Mouse (Mus musculus) lung, postnatal 14 days (tissue): Measurements from ENCODE around the gene Spry1.
A peak's percentile ranks its signal among the peaks of the same experiment; 100 is the strongest.

Experiments
- DNase-seq: peaks from one replicate; pipeline ENCODE4 v3.0.0; 2021

Spry1 gene

DNA sequence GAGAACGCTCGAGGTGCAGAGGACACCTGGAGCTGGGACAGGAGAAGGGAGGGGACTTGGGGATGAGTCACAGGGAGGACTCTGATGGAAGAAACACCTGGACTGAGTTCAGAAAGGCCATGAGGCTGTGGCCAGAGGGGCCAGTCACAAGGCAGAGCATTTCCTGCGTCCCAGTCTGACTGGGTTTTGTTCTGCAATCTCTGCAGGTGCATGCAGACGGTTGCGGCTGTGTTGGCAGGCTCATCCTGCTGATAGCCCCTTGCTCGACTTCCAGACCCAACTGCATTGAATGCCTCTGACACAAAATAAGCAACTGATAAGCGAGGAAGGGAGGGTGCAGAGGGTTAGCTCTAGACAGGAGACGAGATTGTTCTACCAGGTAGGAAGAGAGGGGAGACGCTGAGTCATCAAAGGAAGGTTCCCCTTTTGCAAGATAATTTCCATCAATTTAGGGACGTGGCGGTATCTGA lies 35.3 kb downstream of the Spry1 start:
- DNase-seq, result no peak

DNA sequence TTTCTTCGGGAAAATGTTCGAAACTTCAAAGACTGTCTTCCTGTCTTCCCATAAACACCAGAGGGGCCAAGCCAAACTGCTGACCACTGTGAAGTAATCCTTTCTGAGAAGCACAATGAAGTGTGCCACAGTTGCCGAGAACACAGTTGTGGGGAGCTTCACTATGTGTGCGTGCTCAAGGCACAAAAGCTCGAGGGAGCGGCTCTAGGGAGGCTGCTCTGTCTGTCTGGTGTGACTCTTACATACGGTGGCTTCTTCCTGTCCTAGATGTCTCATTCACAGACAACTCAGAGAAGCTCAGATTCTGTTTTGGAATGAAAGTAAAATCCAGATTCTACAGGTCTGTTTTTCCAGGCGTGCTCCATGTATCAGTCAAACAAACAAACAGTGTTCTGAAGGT lies 36.5 kb downstream of the Spry1 start:
- no peak for DNase-seq

DNA sequence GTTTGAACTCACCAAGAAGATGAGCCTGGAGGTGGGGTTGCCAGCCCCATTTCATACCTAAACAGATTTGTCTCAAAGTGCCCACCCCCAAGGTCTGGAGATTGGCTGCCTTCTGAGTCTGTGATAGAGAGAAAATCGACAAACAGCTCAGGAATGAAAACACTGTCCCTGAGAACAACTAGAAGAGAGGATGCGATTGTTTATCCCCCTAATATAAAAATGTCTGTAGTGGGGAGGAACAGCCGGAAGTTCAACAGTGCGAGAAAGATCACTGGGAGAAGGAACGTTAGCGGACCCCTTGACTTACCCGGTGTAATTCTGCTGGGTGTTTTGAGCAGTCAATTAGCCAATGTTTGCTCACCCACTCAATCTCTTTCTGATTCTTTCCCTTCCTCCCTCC lies 46.5 kb downstream of the Spry1 start:
- DNase-seq, result no peak

DNA sequence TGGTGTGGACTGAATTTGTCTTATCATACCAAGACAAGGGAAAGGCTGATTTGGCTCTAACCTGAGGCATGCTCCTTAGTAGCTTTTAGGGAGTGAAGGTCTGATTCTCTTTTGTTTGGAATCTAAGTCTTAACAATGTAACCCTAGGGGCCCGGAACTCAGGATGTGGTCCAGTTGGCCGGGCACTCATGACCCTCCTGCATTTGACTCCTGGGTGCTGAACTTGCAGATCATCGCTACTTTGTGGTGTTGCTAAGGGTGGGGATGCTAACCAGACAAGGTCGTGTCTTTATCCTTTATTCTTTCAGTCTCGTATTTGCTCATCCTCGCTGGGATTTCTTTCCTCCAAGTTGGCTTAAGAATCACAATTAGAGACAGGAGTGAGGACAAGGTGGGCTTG lies 47.0 kb downstream of the Spry1 start:
- no peak for DNase-seq

DNA sequence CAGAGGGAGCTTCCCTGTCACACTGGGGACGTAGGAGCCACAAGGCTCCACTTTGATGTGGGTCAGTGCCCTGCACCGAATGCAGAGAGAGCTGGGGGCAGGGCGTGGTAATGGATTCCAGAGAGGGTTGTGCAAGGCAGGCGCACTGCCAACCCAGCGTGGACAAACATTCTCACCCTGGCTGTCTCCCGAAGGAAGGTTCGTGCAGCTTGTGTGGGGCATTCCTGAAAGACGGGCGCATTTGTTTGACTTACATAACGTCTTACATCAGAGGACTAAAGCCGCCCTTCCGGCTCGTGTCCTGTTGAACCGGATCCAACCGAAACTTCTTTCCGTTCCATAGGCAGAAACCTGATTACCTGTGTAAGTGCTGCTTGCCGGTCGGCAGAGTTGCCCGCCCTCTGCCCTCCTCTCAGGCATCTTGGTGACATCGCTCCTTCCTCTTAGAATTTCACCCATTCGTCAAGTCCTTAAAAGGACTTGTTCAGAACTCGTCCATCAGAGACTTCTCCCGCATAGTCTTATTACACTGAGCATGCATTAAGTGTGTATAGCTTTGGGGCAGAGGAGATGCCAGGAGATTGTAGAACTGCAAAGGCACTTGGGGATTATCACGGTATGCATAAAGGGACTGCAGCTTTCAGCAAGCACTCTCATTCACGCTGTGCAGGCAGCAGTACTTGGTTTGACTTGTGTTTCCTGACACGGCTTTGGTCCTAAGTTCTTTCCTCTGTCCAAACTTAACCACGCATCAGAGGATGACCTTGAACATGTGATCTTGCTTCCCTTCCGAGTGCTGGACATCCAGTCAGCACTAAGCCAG lies 47.6 kb downstream of the Spry1 start:
- peak; percentile 88 for DNase-seq

DNA sequence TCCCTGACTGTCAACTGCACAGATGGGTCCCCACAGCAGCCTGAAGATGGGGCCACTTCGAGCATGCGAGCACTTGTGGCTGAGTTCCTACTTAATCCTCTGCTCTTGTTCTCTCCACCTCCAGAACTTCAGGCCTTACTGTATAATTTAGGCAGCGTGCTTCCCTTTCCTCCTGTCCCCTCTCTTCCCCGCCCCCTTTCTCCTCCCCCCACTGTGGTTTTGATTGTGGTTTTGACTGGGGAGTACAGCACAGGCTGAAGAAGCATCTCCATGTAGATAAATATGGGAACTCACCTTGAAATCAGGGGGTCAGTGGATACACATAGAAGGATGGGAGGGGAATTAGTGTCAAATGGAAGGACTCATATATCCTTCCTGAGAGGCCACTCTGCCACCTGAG lies 53.2 kb downstream of the Spry1 start:
- DNase-seq, result no peak

DNA sequence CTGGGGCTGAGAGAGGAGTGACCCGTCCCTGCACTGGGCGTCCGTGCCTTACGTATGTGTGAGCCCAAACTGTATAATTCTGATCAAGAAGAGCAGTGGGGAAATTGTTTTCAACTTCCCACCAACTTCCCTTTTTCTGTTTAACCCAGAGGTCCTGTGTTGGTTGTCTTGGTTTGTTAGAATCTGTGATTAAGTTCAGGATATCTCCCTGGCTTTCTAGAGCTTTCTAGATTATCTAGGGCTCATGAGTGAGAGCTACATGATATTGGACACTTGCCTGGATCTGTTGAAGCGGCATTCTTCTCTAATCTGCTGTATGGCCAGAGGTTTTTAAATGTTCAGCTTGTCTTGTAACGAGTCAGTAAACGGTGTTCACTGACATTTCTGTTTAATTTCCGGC lies 53.8 kb downstream of the Spry1 start:
- no peak for DNase-seq
